Mouse (Mus musculus) layer of hippocampus, adult 9-10 months (tissue): ENCODE measurements at regions not wholly inside any gene's neighbourhood (a gene's known extent, or its start where the extent isn't known, plus 50 kb on each side); places are given as distances from the start of the nearest gene placed in this dataset.
"Not testable (repeated sequence)": the region's sequence is repeated elsewhere in the genome, so short reads cannot be mapped to it uniquely, and the experiment has no call there.

ENCODE experiments used
- DNase-seq: peaks from one replicate; pipeline ENCODE4 v3.0.0; 2022; ENCODE audit warnings: low spot score

- DNase-seq = no peak
Observed at GRCm38 (mm10) chrX:93888480-93888879, 56.5 kb upstream of the Pdk3 start.

GRCm38 (mm10) chrX:93888966-93889365, 57.0 kb upstream of the Pdk3 start:
- no peak for DNase-seq

GRCm38 (mm10) chrX:93889394-93890042, 57.5 kb upstream of the Pdk3 start:
- DNase-seq = peak; percentile 82

GRCm38 (mm10) chrX:93896838-93897820, 65.1 kb upstream of the Pdk3 start:
- DNase-seq = no peak

GRCm38 (mm10) chrX:93903209-93903608, 65.2 kb upstream of the AU015836 start:
- DNase-seq = no peak

GRCm38 (mm10) chrX:93905531-93905930, 62.9 kb upstream of the AU015836 start:
- no peak for DNase-seq

GRCm38 (mm10) chrX:93911087-93911840, 57.2 kb upstream of the AU015836 start:
- DNase-seq = peak; percentile 26

- no peak for DNase-seq
Observed at GRCm38 (mm10) chrX:93915548-93915947, 52.9 kb upstream of the AU015836 start.

GRCm38 (mm10) chrX:93917367-93917766, 51.1 kb upstream of the AU015836 start:
- DNase-seq = not testable (repeated sequence)
